Mouse (Mus musculus): Measurements from ENCODE around the gene Ap2a2. TPM values are rescaled to one million over a fixed set of nuclear protein-coding genes. Genes with fewer than 3 reads are reported as not detected.
"Not testable (repeated sequence)": the region's sequence is repeated elsewhere in the genome, so short reads cannot be mapped to it uniquely, and the experiment has no call there.

The Ap2a2 gene
- total and polyA plus RNA-seq, 2 experiments from 2014 or later, result 112 to 187 TPM

DNA sequence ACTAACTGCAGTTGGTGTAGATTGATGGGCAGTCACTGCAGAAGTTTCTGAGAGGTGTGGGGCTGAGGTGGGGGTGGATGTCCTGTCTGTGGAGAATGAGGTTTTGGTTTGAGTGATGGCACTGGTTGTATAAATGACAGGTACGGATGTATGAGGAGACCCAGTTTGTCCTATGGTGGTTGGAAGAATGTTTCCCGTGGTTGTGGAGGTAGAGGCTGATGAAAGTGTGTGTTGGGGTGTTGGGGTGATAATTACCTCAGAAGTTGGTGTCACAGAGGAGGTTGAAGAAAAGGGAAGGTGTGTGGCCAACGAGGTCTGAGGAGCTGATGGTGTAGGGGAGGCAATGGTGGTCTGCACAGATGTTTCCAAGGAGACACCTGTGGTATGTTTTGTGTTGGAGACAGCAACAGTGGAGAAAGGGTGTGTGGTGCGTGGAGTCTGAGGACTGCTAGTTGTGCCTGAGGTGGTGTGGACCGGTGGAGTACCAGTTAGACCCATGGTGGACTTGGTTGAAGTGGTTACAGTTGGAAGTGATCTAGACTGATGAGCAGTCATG, 77.4 kb downstream of the Ap2a2 start:
- H3K4me3 ChIP-seq (ENCODE audit: low read depth, low read length); H3K36me3 ChIP-seq (ENCODE audit: insufficient read depth); H3K4me1 ChIP-seq (ENCODE audit: insufficient read depth); DNase-seq; H3K4me2 ChIP-seq (ENCODE audit: low read depth); H3K9ac ChIP-seq; H3K27me3 ChIP-seq (ENCODE audit: insufficient read depth, low read length); H3K9me3 ChIP-seq (ENCODE audit: low read length); H3K27ac ChIP-seq (ENCODE audit: low read depth, low read length): not testable (repeated sequence)
- peak; percentile 42 for ATAC-seq
- WGBS, result 85% methylated on average over 5 of the region's 5 CpGs

DNA sequence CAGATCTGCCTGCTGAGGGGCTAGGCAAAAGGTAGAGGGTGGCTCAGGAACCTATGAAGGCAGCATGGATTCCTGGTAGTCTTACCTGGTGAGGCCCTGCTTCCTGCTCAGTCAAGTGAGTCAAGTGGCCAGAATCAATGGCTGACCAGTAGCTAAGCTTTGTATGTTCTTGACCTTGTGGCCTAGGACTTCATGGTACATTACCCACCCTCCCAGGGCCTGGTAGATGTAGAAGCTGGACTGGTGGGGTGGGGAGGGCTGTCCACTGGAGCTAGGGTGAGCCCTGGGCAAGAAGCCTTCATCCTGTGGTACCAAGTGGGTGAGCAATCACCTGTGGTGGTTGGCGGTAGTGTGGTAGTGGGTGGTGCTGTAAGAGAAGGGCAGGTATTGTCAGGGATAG, 80.4 kb downstream of the Ap2a2 start:
- Histone ChIP-seq H3K27ac (ENCODE audit: low read depth, low read length) (no peak overlapping the region), H3K9ac (no peak overlapping the region), H3K4me1 (ENCODE audit: insufficient read depth) (no peaks in the 10 kb centered on the region), H3K4me2 (ENCODE audit: low read depth) (no peak overlapping the region), H3K9me3 (ENCODE audit: low read length) (no peaks in the 10 kb centered on the region), H3K27me3 (ENCODE audit: insufficient read depth, low read length) (no peaks in the 10 kb centered on the region), H3K4me3 (ENCODE audit: low read depth, low read length) (no peak overlapping the region), H3K36me3 (ENCODE audit: insufficient read depth) (no peaks in the 10 kb centered on the region)
- no peak for DNase-seq
- TF ChIP-seq CTCF (IDR thresholded peaks at IDR 0.05; ENCODE audit: low read depth), result no peak
- ATAC-seq, result no peak
- WGBS, result 86% methylated on average over 1 of the region's 1 CpGs

- Histone ChIP-seq H3K36me3 (ENCODE audit: insufficient read depth) (no peaks in the 10 kb centered on the region), H3K4me2 (ENCODE audit: low read depth) (no peak overlapping the region), H3K4me3 (ENCODE audit: low read depth, low read length) (no peak overlapping the region), H3K4me1 (ENCODE audit: insufficient read depth) (no peaks in the 10 kb centered on the region), H3K27ac (ENCODE audit: low read depth, low read length) (no peak overlapping the region), H3K9me3 (ENCODE audit: low read length) (no peaks in the 10 kb centered on the region), H3K27me3 (ENCODE audit: insufficient read depth, low read length) (no peaks in the 10 kb centered on the region), H3K9ac (no peak overlapping the region)
- ATAC-seq (no peak), DNase-seq (no peak)
- peak; percentile 45; the same call in 1 of the 2 replicates for TF ChIP-seq CTCF (IDR thresholded peaks at IDR 0.05; ENCODE audit: low read depth)
- WGBS, result 65% methylated on average over 3 of the region's 3 CpGs
These were observed 81.2 kb downstream of the Ap2a2 start for GRCm38 (mm10) chr7:141643160-141643559.

DNA sequence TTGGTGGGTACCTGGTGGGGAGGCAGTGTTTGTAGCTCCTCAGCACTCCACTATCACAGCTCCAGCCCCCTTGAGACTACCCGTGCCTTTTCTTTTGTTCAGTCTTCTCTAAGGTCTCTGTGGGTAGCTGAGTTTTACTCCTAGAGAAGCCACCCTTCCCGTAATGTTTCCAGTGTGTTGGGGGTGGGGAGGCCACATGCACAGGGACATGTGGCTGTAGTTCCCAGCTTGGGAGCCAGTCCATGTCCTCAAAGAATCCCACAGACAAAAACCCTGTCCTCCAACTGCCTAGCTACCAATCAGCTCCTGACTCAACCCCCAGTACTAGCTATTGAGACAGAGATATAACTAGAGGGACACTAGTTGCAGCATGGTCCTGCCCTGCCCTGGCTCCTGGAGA, 85.1 kb downstream of the Ap2a2 start:
- no peak for ATAC-seq
- DNase-seq, result no peak
- WGBS, result 78% methylated on average over 2 of the region's 2 CpGs

DNA sequence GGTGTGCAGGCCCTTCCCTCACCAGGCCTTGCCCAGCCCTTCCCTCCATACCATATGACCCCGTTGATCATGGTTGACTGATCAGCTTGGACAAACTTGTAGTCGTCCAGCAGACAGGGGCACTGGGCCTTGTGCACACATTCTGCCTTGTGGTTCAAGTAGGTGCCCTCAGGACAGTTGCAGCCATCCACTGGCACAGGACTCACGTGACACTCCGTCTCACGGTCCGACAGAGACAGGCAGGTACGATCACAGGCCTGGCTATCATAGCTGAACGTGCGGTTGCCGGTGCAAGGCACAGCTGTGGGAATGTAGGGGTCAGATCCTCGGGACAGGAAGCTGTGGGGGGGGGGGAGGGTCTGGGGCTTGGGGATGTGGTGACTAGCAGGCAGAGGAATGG, 85.8 kb downstream of the Ap2a2 start:
- no peak overlapping the region for H3K4me2 ChIP-seq (ENCODE audit: low read depth)
- TF ChIP-seq CTCF (IDR thresholded peaks at IDR 0.05; ENCODE audit: low read depth), result no peak
- no peak overlapping the region for H3K27ac ChIP-seq (ENCODE audit: low read depth, low read length)
- H3K9me3 ChIP-seq (ENCODE audit: low read length), result no peaks in the 10 kb centered on the region
- H3K9ac ChIP-seq, result no peak overlapping the region
- 81% methylated on average over 11 of the region's 11 CpGs for WGBS
- DNase-seq (no peak), ATAC-seq (no peak)
- no peaks in the 10 kb centered on the region for H3K4me1 ChIP-seq (ENCODE audit: insufficient read depth)
- H3K4me3 ChIP-seq (ENCODE audit: low read depth, low read length), result no peak overlapping the region
- no peaks in the 10 kb centered on the region for H3K27me3 ChIP-seq (ENCODE audit: insufficient read depth, low read length)
- H3K36me3 ChIP-seq (ENCODE audit: insufficient read depth), result no peaks in the 10 kb centered on the region

More for the DNA sequence above, 85.1 kb downstream of the Ap2a2 start:
- no peak overlapping the region for H3K27ac ChIP-seq (ENCODE audit: low read depth, low read length)
- no peak overlapping the region for H3K9ac ChIP-seq
- no peaks in the 10 kb centered on the region for H3K9me3 ChIP-seq (ENCODE audit: low read length)
- no peak overlapping the region for H3K4me3 ChIP-seq (ENCODE audit: low read depth, low read length)
- H3K27me3 ChIP-seq (ENCODE audit: insufficient read depth, low read length), result no peaks in the 10 kb centered on the region
- H3K4me2 ChIP-seq (ENCODE audit: low read depth), result no peak overlapping the region
- no peaks in the 10 kb centered on the region for H3K4me1 ChIP-seq (ENCODE audit: insufficient read depth)
- TF ChIP-seq CTCF (IDR thresholded peaks at IDR 0.05; ENCODE audit: low read depth), result no peak
- no peaks in the 10 kb centered on the region for H3K36me3 ChIP-seq (ENCODE audit: insufficient read depth)

DNA sequence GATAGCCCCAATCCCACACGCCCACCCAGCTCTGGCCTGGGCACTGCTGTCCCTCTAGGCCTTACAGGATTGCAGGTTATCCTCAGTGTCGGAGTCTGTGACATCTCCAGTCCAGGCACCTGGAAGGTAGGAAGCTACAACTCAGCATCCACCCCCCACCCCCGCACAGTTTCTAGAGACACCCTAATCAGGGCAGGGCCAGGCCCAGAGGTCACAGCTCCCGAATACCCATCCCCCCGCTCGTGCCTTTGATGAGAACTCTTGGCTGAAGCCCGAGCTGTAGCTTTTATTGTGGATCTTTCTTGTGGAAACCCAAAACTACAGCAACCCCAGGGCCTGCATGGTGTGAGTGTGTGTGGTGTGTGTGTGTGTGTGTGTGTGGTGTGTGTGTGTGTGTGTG, 90.2 kb downstream of the Ap2a2 start:
- Histone ChIP-seq H3K4me1 (ENCODE audit: insufficient read depth) (no peaks in the 10 kb centered on the region), H3K4me2 (ENCODE audit: low read depth) (no peak overlapping the region), H3K27me3 (ENCODE audit: insufficient read depth, low read length) (no peaks in the 10 kb centered on the region), H3K27ac (ENCODE audit: low read depth, low read length) (no peak overlapping the region), H3K9me3 (ENCODE audit: low read length) (no peaks in the 10 kb centered on the region), H3K4me3 (ENCODE audit: low read depth, low read length) (no peak overlapping the region), H3K36me3 (ENCODE audit: insufficient read depth) (no peaks in the 10 kb centered on the region), H3K9ac (no peak overlapping the region)
- no peak for TF ChIP-seq CTCF (IDR thresholded peaks at IDR 0.05; ENCODE audit: low read depth)
- 51% methylated on average over 7 of the region's 7 CpGs for WGBS
- no peak for ATAC-seq
- DNase-seq, result no peak

DNA sequence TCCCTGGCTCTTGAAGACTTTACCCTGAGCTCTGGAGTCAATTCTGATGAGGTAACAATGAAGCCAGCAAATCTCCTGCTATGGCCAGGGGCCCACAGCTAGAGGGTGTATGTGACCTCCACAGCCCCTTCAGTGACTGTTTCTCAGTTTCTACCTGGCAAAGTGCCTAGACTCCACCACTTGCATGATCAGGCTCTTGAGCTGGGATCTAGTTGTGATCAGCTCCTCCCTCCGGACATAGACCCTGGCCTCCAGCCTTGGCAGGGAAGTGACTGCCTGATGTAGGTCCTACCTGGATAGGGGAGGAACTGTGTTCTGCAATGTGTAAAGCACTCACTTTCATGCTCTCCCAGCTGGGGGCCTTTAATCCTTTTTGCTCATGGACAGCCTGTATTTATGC, 98.4 kb downstream of the Ap2a2 start:
- Histone ChIP-seq H3K4me1 (ENCODE audit: insufficient read depth) (no peaks in the 10 kb centered on the region), H3K4me3 (ENCODE audit: low read depth, low read length) (no peak overlapping the region), H3K9ac (no peak overlapping the region), H3K9me3 (ENCODE audit: low read length) (no peaks in the 10 kb centered on the region), H3K27ac (ENCODE audit: low read depth, low read length) (no peak overlapping the region), H3K4me2 (ENCODE audit: low read depth) (no peak overlapping the region), H3K27me3 (ENCODE audit: insufficient read depth, low read length) (no peaks in the 10 kb centered on the region), H3K36me3 (ENCODE audit: insufficient read depth) (no peaks in the 10 kb centered on the region)
- DNase-seq (no peak), ATAC-seq (no peak)
- WGBS, result 81% methylated on average over 1 of the region's 1 CpGs
- no peak for TF ChIP-seq CTCF (IDR thresholded peaks at IDR 0.05; ENCODE audit: low read depth)

- ATAC-seq (no peak), DNase-seq (no peak)
- H3K4me1 ChIP-seq (ENCODE audit: insufficient read depth), result no peaks in the 10 kb centered on the region
- WGBS, result 82% methylated on average over 3 of the region's 3 CpGs
- H3K9ac ChIP-seq, result no peak overlapping the region
- no peaks in the 10 kb centered on the region for H3K36me3 ChIP-seq (ENCODE audit: insufficient read depth)
- H3K4me2 ChIP-seq (ENCODE audit: low read depth), result no peak overlapping the region
- H3K9me3 ChIP-seq (ENCODE audit: low read length), result no peaks in the 10 kb centered on the region
- H3K4me3 ChIP-seq (ENCODE audit: low read depth, low read length), result no peak overlapping the region
- H3K27ac ChIP-seq (ENCODE audit: low read depth, low read length), result no peak overlapping the region
- H3K27me3 ChIP-seq (ENCODE audit: insufficient read depth, low read length), result no peaks in the 10 kb centered on the region
- no peak for TF ChIP-seq CTCF (IDR thresholded peaks at IDR 0.05; ENCODE audit: low read depth)
These were observed 99.5 kb downstream of the Ap2a2 start for GRCm38 (mm10) chr7:141661481-141661880.

Data from forebrain, postnatal 0 days (tissue).